Mouse (Mus musculus) hindbrain, postnatal 0 days (tissue): Measurements from ENCODE around the gene Rab40c. TPM values are rescaled to one million over a fixed set of nuclear protein-coding genes. Genes with fewer than 3 reads are reported as not detected.
A peak's percentile ranks its signal among the peaks of the same experiment; 100 is the strongest.

ENCODE experiments used
- ATAC-seq: fragments of 200-750 bp; cut with Nextera tagmentation; 2 replicates; pipeline ENCODE4 v1.8.0; 2017; ENCODE audit warnings: mild to moderate bottlenecking, moderate TSS enrichment, moderate library complexity
- DNase-seq: peaks from one replicate; pipeline ENCODE4 v3.0.0-alpha.2; 2015; ENCODE audit warnings: low spot score
- H3K27ac ChIP-seq: fragments of 300-500 bp; sonication (generic); 2 replicates; pipeline ENCODE4 v1.5.1; 2014; ENCODE audit warnings: mild to moderate bottlenecking
- H3K27me3 ChIP-seq: fragments of 300-500 bp; sonication (generic); 2 replicates; pipeline ENCODE4 v1.6.1; 2014; ENCODE audit warnings: low read length, mixed read lengths; ENCODE audit not compliant: insufficient read depth
- H3K36me3 ChIP-seq: fragments of 300-500 bp; sonication (generic); 2 replicates; pipeline ENCODE4 v1.6.1; 2014; ENCODE audit warnings: low read length, mixed read lengths; ENCODE audit not compliant: insufficient read depth
- H3K4me1 ChIP-seq: fragments of 300-500 bp; sonication (generic); 2 replicates; pipeline ENCODE4 v1.6.1; 2014; ENCODE audit warnings: antibody characterized with exemption, low read length, mixed read lengths; ENCODE audit not compliant: insufficient read depth
- H3K4me2 ChIP-seq: fragments of 300-500 bp; sonication (generic); 2 replicates; pipeline ENCODE4 v1.6.1; 2014; ENCODE audit warnings: low read depth, mild to moderate bottlenecking, low read length, moderate library complexity, mixed read lengths
- H3K4me3 ChIP-seq: fragments of 300-500 bp; sonication (generic); 2 replicates; pipeline ENCODE4 v1.5.1; 2014; ENCODE audit warnings: low read length
- H3K9ac ChIP-seq: fragments of 300-500 bp; sonication (generic); replicated peaks from 2 replicates; pipeline ENCODE4 v1.6.1; 2014; ENCODE audit warnings: mild to moderate bottlenecking, low read length, moderate library complexity, mixed read lengths
- H3K9me3 ChIP-seq: fragments of 300-500 bp; sonication (generic); 2 replicates; pipeline ENCODE4 v1.6.1; 2016; ENCODE audit warnings: low read length, mixed read lengths
- CTCF ChIP-seq: IDR thresholded peaks from 2 replicates; pipeline ENCODE4 v1.5.1; 2016; ENCODE audit warnings: antibody characterized with exemption, control low read depth, low read depth
- WGBS: fragments of 180-500 bp; shearing (Covaris S2); extraction: QIAGEN DNeasy Blood & Tissue Kit; methylation state at CpG from one replicate; pipeline ENCODE4 v1.1.7; 2014; 5-methylcytosine and 5-hydroxymethylcytosine counted together
- polyA plus RNA-seq: library from polyadenylated mRNA; unstranded; fragments of >200 nt; fragmentation: Nextera tagmentation; extraction: Ambion mirVana; gene quantifications from 2 replicates; pipeline ENCODE4 v1.2.1, GENCODE M21; 2015
- total RNA-seq: library from RNA; depleted of rRNA; stranded (reverse); fragments of >200 nt; gene quantifications from 2 replicates; pipeline ENCODE4 v1.2.3, GENCODE M21; 2014

Gene Rab40c
- total and polyA plus RNA-seq, 2 experiments from 2014 or later, result 34.7 to 39.1 TPM

- 8% methylated on average over 6 of the region's 6 CpGs for WGBS
- Histone ChIP-seq H3K9me3 (no peaks in the 10 kb centered on the region), H3K4me3 (peak overlapping the region; percentile 61), H3K36me3 (peaks cover 5% of the 10 kb centered on the region; the same call in 1 of the 2 replicates), H3K4me2 (peak overlapping the region; percentile 82), H3K27ac (peak overlapping the region; percentile 84), H3K27me3 (no peaks in the 10 kb centered on the region), H3K4me1 (peaks cover 11% of the 10 kb centered on the region), H3K9ac (peak overlapping the region; percentile 72)
- ATAC-seq, result no peak; the same call in none of the 2 replicates
- DNase-seq, result no peak
- TF ChIP-seq CTCF, result no peak
Measured at GRCm38 (mm10) chr17:25861704-25862612, 57.6 kb downstream of the Rab40c start.

DNA sequence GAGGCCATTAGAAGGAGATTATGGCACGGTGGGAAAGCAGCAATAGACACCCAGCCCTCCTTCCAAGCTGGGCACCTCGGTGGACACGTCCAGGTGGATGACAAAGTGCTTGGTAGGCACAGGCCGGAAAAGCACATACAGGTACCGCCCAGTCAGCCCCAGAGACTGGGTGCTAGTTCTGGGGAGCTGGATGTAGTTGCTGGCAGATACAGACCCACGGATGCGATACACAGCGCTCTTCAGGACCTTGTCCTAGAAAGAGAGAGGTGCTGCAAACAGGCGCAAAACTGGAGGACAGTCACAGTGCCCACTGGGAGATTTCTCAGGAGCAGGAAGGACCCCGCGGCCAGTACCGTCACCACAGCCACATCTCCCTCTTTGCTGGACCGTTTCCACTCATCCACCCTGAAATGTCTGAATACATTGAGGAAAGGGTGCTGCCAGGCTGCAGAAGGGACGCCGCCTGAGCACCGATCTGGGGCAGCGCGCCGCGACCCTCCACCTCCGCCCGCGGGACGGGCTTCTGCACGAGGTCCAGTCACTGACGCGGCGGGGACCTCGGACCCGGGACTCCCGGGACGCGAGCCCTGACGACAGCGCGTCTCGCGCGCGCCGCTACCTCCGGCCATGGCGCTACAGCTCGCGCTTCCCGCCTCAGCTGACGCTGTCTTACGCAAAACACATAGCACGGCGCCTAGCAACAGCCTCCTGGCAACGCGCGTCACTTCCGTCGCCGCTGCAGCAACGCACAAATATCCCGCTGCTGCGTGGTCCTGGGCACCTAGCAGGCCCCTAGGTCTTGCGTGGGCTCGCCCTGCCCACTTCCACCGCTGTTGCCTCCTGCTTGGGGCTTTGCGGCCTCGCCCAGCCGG lies 58.5 kb downstream of the Rab40c start, which contains the start of gene Wdr90:
Wdr90 (minus strand) TSS at position 670 of the 872 bp plus-strand sequence.
- TF ChIP-seq CTCF, result peak; percentile 43
- peak within 1 kb of the TSS; percentile 72 for H3K9ac ChIP-seq
- no peaks in the 10 kb centered on the region for H3K9me3 ChIP-seq
- H3K27ac ChIP-seq, result peak within 1 kb of the TSS; percentile 84
- no peaks in the 10 kb centered on the region for H3K27me3 ChIP-seq
- 3% methylated on average over 65 of the region's 65 CpGs for WGBS
- H3K4me2 ChIP-seq, result peak within 1 kb of the TSS; percentile 82
- ATAC-seq (peak; percentile 94), DNase-seq (peak; percentile 98)
- H3K4me3 ChIP-seq, result peak within 1 kb of the TSS; percentile 61
- H3K36me3 ChIP-seq, result peaks cover 5% of the 10 kb centered on the region; the same call in 1 of the 2 replicates
- peaks cover 11% of the 10 kb centered on the region for H3K4me1 ChIP-seq

GRCm38 (mm10) chr17:25860229-25860628 lies 59.3 kb downstream of the Rab40c start:
- peak overlapping the region; percentile 72 for H3K9ac ChIP-seq
- no peaks in the 10 kb centered on the region for H3K9me3 ChIP-seq
- WGBS, result 93% methylated on average over 6 of the region's 6 CpGs

DNA sequence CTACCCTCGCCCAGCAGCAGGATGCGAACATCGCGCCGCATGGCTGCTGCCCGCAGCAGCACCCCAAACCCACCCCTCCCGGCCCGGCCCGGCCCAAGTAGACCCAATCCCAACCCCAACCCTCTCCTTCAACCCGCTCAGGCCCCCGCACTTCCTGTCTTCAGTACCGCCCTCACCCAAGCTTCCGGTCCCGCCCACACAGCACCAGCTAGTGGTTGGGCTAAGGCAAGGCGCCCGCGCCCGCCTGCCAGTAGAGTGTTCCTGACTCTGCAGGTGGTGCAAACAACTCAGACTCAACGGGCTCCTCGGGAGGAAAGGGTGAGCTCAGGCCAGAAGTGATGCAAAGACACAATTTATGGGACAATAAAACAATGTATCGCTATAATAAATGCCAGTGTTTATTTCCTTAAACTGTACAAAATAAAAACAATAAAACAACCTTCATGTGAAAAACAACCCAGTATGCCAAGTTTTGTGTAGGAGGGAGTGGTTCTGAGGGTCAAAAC lies 75.1 kb downstream of the Rab40c start, which contains the start of gene Rhot2:
Rhot2 (minus strand) TSS at position 456 of the 506 bp plus-strand sequence.
- Histone ChIP-seq H3K4me2 (peak within 1 kb of the TSS; percentile 67), H3K27ac (peak within 1 kb of the TSS; percentile 83), H3K9ac (peak within 1 kb of the TSS; percentile 75), H3K4me1 (peaks cover 7% of the 10 kb centered on the region; the same call in 1 of the 2 replicates), H3K36me3 (peaks cover 30% of the 10 kb centered on the region), H3K9me3 (no peaks in the 10 kb centered on the region), H3K27me3 (no peaks in the 10 kb centered on the region), H3K4me3 (peak within 1 kb of the TSS; percentile 83)
- ATAC-seq, result peak; percentile 95
- 2% methylated on average over 17 of the region's 21 CpGs for WGBS
- peak; percentile 96 for DNase-seq
- TF ChIP-seq CTCF, result peak; percentile 82

More at GRCm38 (mm10) chr17:25860229-25860628, 59.3 kb downstream of the Rab40c start:
- H3K4me1 ChIP-seq, result peaks cover 11% of the 10 kb centered on the region
- no peak overlapping the region for H3K4me3 ChIP-seq
- DNase-seq (no peak), ATAC-seq (no peak)
- no peak for TF ChIP-seq CTCF
- no peak overlapping the region for H3K27ac ChIP-seq
- no peaks in the 10 kb centered on the region for H3K27me3 ChIP-seq
- peak overlapping the region; percentile 82 for H3K4me2 ChIP-seq
- peaks cover 5% of the 10 kb centered on the region; the same call in 1 of the 2 replicates for H3K36me3 ChIP-seq

DNA sequence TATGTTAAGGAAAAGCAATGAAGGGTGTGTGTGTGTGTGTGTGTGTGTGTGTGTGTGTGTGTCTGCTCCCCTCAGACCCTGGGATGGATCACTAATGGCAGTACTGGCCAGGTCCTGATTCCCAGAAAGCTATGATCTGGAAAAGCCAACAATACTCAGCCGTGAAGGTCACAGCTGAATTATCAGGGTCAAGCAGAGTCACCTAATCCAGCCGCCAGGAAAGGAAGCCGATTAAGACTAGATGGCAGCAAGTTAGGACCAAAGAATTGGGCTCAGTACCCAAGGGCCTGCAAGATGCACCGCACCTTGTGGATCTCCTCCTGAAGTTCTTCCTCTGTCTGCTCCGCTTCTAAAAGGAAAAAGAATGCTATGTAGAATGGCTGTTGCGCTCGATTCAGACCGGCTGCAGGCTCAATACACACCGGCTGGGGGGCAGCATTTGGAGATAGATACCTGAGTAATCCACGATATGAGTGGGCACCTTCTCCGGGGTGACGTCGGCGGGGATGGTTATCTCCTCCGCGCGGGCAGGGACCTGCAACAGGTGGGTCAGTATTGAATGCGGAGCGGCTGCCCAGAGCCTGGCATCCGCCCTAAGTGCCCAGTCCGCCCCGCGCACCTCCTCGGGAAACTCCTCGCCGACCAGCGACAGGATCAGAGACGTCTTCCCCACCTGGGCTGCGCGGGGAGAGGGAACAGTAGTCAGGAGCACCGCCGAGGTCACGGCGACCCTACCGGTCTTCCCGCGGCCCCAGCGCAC lies 75.7 kb downstream of the Rab40c start:
- H3K4me3 ChIP-seq, result peak overlapping the region; percentile 83
- no peak for TF ChIP-seq CTCF
- H3K9me3 ChIP-seq, result no peaks in the 10 kb centered on the region
- DNase-seq, result peak; percentile 32
- H3K27ac ChIP-seq, result peak overlapping the region; percentile 83
- peak overlapping the region; percentile 75 for H3K9ac ChIP-seq
- peak overlapping the region; percentile 67 for H3K4me2 ChIP-seq
- ATAC-seq, result no peak
- H3K27me3 ChIP-seq, result no peaks in the 10 kb centered on the region
- WGBS, result 3% methylated on average over 37 of the region's 38 CpGs
- peaks cover 36% of the 10 kb centered on the region for H3K36me3 ChIP-seq
- peaks cover 7% of the 10 kb centered on the region; the same call in 1 of the 2 replicates for H3K4me1 ChIP-seq
